Mouse (Mus musculus) skeletal muscle tissue, adult 2 months (tissue): ENCODE results near the gene Gm10837.

ENCODE experiments used
- DNase-seq: peaks from one replicate; pipeline ENCODE4 v3.0.0-alpha.2; 2012; ENCODE audit warnings: low read depth, low spot score

The Gm10837 gene

DNA sequence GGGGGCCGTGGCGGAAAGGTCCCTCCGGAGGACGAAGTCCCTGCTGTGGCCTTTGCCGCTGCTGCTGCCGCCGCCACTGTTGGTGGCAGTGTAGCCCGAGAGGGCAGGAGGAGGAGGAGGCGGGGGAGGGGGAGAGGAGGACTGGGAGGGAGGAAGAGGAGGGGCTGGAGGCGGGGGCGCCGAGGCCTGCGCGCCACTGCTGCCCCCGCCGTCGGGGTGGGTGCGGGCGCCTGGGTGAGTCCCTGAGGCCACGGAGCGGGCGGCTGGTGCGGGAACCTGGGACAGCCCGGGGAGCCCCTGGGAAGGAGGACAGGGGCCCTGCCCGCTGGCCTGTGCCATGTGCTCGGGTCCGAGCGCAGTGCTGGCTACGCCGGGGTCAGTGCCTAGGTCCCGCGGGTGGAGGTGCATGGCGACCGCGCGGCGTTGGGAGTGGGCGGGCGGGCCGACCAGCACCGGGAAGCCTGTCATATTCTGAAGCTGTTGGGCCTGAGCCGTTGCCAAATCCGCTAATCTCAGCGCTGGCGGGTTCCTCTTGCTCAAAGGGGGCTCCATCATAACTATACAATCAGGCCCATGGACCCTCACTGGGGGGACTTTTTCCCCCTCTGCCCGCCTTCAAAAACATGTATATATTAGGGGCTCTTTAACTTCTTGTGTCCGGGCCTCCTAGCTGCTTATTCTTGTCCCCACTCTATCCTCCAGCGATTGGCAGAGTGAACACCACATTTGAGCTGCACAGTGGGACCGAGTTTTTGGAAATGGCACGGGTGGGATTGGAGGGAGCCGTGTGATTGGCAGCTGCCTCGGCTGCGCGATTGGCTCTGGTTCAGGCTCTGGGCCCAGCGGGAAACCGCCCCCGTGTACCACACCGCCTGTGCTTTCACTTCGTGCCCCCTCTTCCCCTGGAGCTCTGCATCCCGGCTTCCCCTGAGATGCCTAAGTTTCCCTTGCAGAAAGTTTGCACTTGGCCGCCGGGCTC, 25.3 kb upstream of the Gm10837 start, which contains the start of gene Zic5:
Gene Zic5, minus strand, starts transcription at position 915 of the 979 bp plus-strand sequence.
- DNase-seq: no peak

- no peak for DNase-seq
Measured at GRCm38 (mm10) chr14:122465931-122466490, 24.4 kb upstream of the Gm10837 start.

DNA sequence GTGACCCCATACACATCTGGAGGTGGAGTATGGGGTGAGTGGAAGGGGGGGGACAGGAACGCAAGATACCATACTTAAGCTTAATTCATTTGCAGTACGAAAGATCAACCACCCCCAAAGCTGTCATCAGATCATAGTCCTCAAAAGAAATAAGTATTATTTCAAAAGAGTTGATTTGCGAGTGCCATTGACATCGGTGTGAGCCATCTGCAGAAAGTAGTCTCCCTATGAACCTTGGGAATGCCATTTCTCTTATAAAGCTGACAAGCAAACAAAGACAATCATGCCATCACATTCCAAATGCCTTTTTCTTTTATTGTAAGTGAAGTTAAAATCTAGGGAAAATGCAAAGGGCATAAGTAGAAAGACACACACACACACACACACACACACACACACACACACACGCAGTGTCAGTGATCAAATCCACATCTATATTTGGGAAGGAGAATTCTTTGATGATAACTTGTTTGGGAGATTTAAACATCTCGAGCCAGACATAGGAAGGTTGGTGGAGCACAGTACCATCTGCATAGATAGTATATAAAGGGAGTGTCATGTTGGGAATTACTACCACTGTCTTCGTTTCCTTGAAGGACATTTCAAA, 23.5 kb upstream of the Gm10837 start:
- no peak for DNase-seq

GRCm38 (mm10) chr14:122467926-122468841, 22.2 kb upstream of the Gm10837 start:
- DNase-seq: no peak

- no peak for DNase-seq
Measured at GRCm38 (mm10) chr14:122468971-122469755, 21.2 kb upstream of the Gm10837 start.

DNA sequence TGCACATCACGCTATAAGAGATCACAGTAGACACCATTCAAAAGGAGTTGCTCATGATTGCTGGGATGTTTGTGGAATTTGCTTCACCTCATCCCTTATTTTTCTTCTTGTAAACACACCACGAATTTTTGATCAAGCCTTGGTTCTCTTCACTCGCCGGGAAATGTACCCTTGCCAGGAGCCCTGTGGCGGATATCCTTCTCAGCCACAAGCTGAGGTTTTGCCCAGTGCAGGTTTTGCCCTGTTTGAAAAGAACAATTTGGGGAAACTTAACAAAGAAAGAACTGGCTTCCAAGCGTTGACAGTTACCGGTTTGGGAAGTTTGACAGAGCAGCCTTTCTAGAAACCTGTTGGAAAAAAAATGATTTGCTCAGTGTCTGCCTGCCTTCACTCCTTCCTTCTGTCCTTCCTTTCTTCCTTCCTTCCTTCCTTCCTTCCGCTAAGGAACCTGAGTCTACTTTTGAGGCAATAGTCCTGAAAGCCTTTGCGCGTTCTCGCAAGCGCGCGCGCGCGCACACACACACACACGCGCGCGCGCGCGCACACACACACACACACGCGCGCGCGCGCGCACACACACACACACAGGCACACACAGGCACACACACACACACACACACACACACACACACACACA, 18.8 kb upstream of the Gm10837 start:
- DNase-seq: no peak

- no peak for DNase-seq
Measured at GRCm38 (mm10) chr14:122472161-122472560, 18.2 kb upstream of the Gm10837 start.

- DNase-seq: no peak
Measured at GRCm38 (mm10) chr14:122472647-122473046, 17.7 kb upstream of the Gm10837 start.

DNA sequence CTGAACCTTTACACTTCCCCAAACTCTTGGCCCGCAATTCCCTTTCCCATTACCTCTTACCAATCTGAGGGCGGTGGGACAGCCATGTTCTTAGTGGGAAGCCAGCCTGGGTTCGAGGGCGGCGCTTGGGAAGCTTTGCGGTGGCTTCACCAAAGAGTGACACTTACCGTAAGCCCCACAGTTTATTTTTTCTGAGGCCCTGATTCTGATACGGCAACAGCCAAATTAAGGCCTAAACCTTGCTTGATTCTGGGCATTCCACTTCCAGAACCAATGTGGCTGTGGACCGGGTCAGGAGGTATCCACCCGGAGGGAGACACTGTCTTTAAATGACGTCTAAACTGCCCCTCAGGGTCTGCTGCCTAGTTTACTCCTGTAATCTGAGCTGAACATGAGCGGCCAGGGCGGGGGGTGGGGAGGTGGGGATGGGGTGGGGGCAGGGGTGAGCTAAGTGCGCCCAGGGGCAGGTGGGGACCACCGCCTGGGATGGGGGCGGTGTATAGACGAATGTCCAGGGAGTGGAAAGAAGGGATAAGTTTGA, 17.1 kb upstream of the Gm10837 start:
- DNase-seq: no peak

DNA sequence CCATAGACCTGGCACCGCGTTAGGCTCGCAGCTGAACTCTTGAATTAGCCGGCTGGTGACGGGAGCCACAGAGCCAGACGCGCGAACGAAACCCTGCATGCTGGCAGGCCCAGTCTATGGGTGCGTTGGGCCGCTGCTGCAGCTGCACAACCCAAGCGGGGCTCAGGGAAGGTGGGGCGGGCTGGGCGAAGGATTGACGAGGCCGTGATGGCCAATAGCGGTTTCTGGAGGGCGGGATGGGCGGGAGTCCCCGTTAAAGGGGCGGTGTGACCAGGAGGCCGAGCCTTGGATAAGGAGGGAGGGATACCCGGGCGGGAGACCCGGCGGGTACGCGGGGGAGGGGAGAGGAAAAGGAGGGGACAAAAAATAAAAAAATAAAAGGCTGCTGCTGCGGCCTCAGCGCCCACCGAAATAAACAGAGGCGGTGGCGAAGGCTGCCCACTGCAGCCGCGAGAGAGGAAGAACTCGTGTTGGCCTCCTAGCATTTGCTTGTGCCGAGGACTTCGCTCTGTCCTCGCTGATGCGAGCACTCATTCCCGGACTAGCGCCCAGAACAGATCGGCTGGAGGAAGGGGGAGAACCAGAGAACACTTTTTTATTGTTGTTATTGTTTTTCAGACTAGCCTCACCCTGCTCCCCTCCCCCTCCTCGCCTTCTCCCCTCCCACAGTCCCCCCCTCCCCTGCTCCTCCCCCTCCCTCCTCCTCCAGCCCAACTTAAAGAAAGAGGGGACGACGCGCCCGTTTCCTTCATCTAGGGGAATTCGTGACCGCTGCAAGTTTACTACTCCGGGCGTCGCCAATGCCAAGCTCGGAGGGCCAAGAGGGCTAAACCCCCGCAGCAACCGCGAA, 16.1 kb upstream of the Gm10837 start:
- DNase-seq: no peak

- no peak for DNase-seq
Measured at GRCm38 (mm10) chr14:122474891-122475556, 15.4 kb upstream of the Gm10837 start, which contains the start of gene Zic2. Zic2 (plus strand) TSS chr14:122475435.

DNA sequence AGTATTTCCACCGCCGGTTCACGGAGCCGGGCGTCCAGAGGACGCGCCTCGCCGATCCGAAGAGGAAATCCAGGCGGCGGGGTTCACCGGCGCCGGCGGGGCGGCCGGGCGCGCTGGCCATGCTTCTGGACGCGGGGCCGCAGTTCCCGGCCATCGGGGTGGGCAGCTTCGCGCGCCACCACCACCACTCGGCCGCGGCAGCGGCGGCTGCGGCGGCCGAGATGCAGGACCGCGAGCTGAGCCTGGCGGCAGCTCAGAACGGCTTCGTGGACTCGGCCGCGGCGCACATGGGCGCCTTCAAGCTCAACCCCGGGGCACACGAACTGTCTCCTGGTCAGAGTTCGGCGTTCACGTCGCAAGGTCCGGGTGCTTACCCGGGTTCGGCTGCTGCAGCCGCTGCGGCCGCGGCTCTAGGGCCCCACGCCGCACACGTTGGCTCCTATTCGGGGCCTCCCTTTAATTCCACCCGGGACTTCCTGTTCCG, 14.8 kb upstream of the Gm10837 start:
- no peak for DNase-seq

GRCm38 (mm10) chr14:122476041-122476821, 14.2 kb upstream of the Gm10837 start:
- no peak for DNase-seq

- DNase-seq: no peak
Measured at GRCm38 (mm10) chr14:122476822-122477215, 13.6 kb upstream of the Gm10837 start.

GRCm38 (mm10) chr14:122477261-122477671, 13.1 kb upstream of the Gm10837 start:
- no peak for DNase-seq

DNA sequence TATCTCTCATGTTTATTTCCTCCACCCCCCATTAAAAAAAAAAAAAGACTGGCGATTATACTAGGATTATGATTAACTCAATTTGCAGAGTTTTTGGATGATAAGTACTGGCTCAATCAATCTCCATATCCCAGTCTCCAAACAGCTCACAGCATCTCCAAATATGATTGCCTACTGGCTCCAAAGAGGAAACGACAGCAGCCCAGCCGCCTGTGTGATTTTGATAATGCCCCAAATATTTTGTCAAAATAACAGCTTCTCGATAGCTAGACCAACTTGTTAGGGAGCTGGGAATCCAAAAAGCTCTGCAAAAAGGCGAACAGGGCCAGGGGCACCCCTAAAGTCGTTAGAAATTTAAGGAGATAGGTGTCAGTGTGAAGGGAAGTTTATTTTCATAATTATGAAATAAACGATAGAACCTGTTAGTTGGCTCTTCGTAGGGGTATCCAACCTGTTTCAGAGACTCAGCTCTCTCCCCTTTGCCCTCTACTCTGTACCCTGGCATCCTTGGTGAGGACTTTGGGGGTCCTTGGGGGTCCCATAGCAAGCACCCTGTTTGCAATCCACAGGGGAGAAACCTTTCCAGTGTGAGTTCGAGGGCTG, 12.3 kb upstream of the Gm10837 start:
- DNase-seq: no peak

- no peak for DNase-seq
Measured at GRCm38 (mm10) chr14:122478574-122479011, 11.8 kb upstream of the Gm10837 start.
